Mouse (Mus musculus): Measurements from ENCODE around the gene Tnfsf10.
"Not testable (repeated sequence)": the region's sequence is repeated elsewhere in the genome, so short reads cannot be mapped to it uniquely, and the experiment has no call there.

The Tnfsf10 gene

GRCm38 (mm10) chr3:27316559-27317287, at the start of gene Tnfsf10:
Gene Tnfsf10 (plus strand): TSS chr3:27317028.
- DNase-seq (ENCODE audit: low spot score in 2 of 2), result peak; percentile 34 to 41

GRCm38 (mm10) chr3:27267327-27267726, 49.5 kb upstream of the Tnfsf10 start:
- DNase-seq (ENCODE audit: low spot score in 2 of 2), result no peak

DNA sequence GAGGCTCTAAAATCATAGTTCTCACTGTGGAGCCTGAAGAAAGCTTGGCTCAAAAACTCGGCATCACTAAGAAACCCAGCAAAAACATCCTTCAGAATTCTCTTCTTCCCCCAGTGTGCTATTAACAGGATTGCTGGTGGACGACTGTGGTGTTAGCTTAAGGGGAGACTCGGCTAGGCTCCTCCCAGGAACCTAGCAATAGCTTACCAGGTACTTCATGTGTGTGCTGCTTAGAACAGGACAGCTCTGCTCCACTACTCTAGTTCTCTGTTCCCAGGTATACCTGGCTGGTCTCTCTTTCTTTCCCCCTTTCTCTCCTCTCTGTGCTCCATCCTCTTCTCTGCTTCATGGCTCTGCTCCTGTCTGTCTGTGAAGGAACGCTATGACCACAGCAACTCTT, 48.9 kb upstream of the Tnfsf10 start:
- no peak for DNase-seq (ENCODE audit: low spot score in 2 of 2)

- no peak for DNase-seq (ENCODE audit: low spot score in 2 of 2)
Measured at GRCm38 (mm10) chr3:27269151-27269550, 47.7 kb upstream of the Tnfsf10 start.

DNA sequence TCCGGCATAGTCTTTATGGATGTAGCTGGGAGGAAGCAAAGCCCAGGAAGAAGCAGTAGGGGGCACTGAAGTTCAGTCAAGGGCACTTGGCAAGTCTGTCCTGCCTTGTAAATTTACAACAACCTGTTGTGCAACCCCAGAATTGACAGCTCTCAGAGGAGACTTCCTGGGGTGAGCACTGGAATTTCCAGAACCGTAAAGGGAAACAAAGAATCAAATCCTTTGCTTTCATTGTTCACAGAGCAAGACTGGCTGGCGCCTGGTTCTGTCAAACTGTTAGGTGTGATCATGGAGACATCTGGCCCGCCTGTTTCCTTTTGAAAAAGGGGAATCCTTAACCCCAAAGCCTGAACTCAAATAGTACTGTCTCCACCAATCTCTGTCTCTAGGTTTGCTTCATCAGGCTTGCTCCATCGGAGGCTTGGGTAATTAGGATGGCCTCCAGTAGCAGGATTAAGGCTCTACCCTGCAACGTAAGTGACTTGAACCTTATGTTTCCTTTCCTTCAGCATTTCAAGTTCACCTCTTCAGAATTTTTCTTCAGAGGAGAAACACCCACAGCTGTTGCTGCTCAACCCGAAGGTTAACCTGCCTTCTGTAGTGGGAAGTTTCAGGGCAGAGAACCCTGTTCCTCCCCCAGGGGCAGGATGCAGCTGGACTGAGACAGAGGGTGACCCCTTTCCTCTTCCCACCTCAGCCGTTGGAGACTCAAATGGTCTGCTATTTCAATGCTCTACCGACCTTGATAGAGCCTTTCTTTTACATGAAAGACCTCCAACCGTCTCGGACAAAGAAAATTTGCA, 46.5 kb upstream of the Tnfsf10 start:
- no peak for DNase-seq (ENCODE audit: low spot score in 2 of 2)

DNA sequence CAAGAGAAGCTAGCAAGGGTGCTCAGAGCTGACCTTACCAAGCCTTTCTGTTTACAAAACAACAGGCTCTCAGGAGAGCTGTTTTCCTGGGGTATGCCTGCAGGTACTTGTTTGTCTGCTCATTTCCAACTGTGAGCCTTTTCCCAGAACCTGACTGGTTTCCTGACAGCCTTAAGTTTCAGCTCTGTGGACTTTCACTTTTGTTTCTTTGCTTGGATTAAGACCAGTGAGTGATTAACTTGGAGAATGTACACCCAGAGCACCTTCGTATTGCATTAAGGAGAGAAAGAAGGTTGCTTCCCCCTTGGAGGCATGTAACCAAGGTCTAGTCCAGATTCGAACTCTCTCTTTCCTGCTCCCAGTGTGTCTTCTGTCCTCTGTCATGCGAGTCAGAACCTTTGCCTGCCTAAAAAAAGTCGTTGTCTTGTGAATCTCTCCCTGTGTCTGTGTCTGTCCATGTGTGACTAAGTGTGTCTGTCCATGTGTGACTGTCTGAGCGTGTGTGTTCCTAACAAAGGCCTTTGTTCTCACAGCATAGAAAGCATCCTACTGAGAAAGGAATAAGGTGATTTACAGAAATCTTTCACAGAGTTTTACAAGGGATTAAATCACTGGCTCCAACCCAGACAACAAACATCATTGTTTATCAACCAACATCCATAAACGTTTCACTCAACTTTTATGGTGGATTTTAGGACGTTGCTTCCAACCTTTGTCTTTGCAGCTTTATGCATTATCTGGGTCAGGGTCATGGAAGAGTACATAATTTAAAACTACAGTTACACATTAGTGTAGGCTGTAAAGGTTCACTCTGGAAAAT, 43.7 kb upstream of the Tnfsf10 start:
- no peak for DNase-seq (ENCODE audit: low spot score in 2 of 2)

- DNase-seq (ENCODE audit: low spot score in 2 of 2), result not testable (repeated sequence)
Measured at GRCm38 (mm10) chr3:27279286-27279925, 37.4 kb upstream of the Tnfsf10 start.

DNA sequence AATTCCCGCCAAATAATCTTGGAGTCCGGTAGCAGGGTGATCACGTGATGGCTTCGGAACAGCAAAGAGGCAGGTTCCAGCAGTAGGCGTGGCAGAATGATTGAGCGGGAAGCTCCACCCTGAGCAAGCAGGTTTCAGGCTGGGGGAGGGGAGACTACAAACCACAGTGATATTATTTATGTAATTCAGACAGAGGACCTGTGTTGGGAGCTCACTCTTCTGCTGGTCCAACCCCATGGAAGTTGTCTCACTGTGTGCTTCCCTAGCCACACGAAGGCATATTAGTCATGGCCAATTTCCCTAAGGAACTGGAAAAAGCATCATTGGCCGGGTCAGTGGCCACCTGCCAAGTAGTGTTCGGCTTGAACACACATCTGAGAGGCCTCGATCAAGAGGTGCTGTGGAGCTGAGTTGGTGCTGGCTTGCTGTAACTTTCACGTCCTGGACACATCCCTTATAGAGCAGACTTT, 36.5 kb upstream of the Tnfsf10 start:
- DNase-seq (ENCODE audit: low spot score in 2 of 2), result peak; percentile 29 to 69

GRCm38 (mm10) chr3:27283071-27283713, 33.6 kb upstream of the Tnfsf10 start:
- DNase-seq (ENCODE audit: low spot score in 2 of 2), result peak in 1 of 2 experiments; percentile 24

DNA sequence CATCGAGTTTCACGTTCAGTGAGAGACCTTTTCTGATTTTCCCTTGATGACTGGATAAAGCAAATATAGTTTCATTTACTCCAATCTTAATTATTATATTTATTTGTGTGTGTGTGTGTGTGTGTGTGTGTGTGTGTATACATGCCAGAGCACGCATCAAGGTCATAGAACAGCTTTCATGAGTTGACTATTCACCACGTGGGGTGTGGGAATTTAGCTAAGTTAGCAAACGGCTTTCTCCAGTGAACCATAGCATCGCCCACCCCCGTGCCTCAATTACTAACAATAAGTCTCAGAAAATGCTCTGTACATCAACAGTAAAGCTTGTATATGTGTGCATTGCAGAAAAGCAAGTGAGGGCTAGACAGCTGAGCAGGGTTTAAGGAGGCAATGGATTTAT, 33.0 kb upstream of the Tnfsf10 start:
- DNase-seq (ENCODE audit: low spot score in 2 of 2), result no peak

- peak in 1 of 2 experiments; percentile 52 for DNase-seq (ENCODE audit: low spot score in 2 of 2)
Measured at GRCm38 (mm10) chr3:27284227-27284626, 32.6 kb upstream of the Tnfsf10 start.

DNA sequence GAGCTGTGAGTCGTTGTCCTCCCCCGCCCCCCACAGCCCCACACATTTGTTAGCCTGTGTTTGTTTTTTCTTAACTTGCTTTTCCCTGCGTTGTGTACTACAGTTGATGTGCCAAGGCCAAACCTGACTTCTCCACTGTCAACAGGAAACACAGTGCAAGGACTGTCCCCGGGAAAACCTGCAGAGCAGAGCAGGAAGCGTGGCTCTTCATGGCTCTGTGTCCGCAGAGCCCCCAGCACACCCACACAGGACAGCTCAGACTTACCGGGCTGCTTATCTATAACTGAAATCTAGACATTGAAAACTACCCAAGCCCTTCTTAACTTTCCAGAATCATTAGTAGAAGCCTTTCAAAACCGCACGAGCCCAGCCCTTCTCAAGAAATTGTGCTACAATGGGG, 31.8 kb upstream of the Tnfsf10 start:
- DNase-seq (ENCODE audit: low spot score in 2 of 2), result no peak

DNA sequence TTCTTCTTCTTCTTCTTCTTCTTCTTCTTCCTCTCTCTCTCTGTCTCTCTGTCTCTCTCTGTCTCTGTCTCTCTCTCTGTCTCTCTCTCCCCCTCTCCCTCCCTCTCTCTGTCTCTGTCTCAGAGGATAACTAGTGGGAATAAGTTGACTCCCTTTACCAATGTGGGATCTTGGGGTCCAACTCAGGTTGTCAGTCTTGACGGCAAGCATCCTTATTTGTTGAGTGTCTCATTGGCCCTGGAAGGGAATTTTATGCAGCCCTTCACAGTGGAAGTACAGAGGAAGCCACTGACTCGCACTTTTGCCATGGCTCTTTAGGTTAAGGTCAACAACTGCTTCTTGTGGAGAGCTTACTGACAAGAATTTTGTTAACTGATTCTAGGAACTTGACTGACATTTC, 28.5 kb upstream of the Tnfsf10 start:
- DNase-seq (ENCODE audit: low spot score in 2 of 2), result no peak

GRCm38 (mm10) chr3:27288909-27289308, 27.9 kb upstream of the Tnfsf10 start:
- no peak for DNase-seq (ENCODE audit: low spot score in 2 of 2)

GRCm38 (mm10) chr3:27290285-27290684, 26.5 kb upstream of the Tnfsf10 start:
- DNase-seq (ENCODE audit: low spot score in 2 of 2), result no peak

- DNase-seq (ENCODE audit: low spot score in 2 of 2), result not testable (repeated sequence)
Measured at GRCm38 (mm10) chr3:27290945-27291344, 25.9 kb upstream of the Tnfsf10 start.

DNA sequence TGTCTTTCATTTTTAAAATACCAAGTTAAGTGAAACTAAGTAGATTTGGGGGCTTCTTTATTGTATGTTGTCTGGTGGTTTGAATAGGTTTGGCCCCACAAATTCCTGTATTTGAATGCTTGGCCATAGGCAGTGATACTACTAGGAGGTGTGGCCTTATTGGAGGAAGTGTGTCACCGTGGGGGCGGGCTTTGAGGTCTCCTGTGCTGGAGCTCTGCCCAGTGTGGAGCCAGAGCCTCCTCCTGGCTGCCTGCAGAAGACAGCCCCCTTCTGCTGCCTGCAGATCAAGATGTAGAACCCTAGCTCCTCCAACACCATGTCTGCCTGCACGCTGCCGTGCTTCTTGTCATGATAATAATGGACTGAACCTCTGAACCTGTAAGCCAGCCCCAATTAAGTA, 25.4 kb upstream of the Tnfsf10 start:
- DNase-seq (ENCODE audit: low spot score in 2 of 2), result not testable (repeated sequence)

DNA sequence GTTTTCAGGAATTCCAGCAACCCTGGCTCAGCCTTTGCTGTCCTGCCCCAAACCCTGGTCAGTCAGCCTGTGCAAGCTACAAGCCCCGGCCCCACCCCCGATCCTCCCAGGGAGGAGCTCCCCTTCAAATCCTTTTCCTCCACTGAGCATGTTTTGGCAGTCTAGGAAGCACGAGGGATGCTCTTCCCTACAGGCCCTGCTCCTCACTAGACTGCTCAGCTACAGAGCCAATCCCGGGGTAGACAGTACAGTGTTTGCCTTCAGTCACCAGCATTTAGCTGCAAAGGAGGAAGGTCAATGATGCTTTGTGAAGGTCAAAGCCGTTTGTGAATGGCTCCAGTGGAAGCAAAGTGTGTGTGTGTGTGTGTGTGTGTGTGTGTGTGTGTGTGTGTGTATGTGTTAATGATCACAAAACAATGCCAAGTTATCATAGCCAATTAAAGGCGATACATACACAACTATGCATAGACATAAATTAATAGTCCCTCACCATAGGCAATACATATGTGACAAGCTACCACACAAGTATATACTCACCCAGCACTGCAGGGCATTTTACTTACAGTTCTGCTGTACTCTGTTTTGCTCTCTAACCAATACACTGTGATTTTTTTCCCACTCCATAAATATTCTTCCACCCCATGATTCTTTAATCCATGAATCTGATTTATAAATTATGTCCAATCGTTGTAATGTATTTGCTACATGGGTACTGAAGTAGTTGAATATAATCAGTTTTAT, 23.0 kb upstream of the Tnfsf10 start:
- no peak for DNase-seq (ENCODE audit: low spot score in 2 of 2)

DNA sequence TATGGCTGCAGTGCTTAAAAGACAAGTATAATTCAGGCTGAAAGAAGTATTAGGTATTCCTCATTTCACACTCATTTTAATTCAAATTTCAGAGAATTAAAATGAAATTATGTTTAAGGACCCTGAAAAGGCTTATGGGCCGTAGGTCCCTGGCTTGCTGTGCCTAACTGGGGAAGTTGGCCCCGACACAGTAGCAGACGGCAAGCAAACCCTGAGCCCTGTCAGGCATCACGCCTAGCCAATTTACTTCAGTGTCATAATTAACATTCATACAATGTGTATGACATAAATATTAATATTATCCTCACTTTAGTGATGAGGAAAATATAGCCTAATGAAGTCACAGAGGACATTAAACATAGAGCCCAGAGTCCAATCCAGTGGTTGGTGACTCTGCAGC, 16.4 kb upstream of the Tnfsf10 start:
- DNase-seq (ENCODE audit: low spot score in 2 of 2), result no peak

- no peak for DNase-seq (ENCODE audit: low spot score in 2 of 2)
Measured at GRCm38 (mm10) chr3:27302339-27303022, 14.3 kb upstream of the Tnfsf10 start.

Measured in spleen, postnatal 10 days (tissue).